Mouse (Mus musculus): ENCODE measurements around the gene Kcna7. TPM values are rescaled to one million over a fixed set of nuclear protein-coding genes. Genes with fewer than 3 reads are reported as not detected.

The Kcna7 gene
- polyA plus RNA-seq, 1 experiment from 2014 or later, result 0.05 TPM

DNA sequence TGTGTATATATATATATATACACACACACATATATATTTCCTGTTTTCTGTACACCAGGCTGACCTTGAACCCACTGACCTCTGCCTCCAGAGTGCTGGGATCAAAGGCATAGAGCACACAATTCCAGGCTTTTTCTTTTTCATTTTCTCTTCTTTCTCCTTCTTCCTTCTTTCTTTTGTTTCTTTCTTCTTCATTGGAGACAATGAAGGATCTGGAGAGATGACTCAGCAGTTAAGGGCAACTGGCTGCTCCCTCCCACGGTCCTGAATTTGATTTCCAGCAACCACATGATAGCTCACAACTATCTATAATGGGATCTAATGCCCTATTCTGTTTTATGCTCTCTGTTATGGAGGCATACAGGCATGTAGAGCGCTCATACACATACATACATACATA lies 8.7 kb upstream of the Kcna7 start:
- no peak for ATAC-seq
- peak overlapping the region; percentile 78 for H3K4me2 ChIP-seq
- H3K9ac ChIP-seq, result no peak overlapping the region

DNA sequence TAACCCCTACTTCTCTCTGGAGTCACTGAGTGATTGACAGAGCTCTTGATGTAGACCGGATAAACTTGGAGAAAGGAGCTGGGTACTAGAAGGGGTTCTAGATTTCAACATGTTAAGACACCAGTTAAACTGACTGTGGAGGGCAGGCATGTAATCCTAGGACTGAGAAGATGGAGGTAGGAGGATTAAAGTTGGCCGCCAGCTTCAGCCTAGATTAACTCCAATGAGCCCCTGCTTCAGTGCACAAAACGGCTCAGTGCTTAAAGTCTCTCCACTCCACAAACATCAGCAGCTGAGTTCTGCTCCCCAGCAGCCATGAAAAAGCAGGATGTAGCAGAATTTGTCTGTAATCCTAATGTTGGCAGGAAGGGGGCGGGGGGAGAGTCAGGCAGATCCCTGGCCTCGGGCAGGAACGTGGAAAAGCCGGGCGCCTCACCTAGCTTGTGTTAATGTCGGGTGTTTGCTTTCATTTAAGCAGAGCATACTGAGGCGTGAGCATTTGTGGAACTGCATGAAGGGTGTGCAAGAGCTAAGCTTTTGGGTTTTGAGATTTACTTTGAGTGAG lies 3.9 kb upstream of the Kcna7 start:
- Histone ChIP-seq H3K36me3 (no peaks in the 10 kb centered on the region), H3K4me2 (no peak overlapping the region), H3K27ac (no peak overlapping the region), H3K4me3 (no peak overlapping the region), H3K9ac (no peak overlapping the region), H3K9me3 (replicated peaks) (no peaks in the 10 kb centered on the region), H3K4me1 (peaks cover 15% of the 10 kb centered on the region), H3K27me3 (replicated peaks) (peaks cover 35% of the 10 kb centered on the region)
- WGBS (ENCODE audit: insufficient replicate concordance), result 68% methylated on average over 10 of the region's 10 CpGs
- ATAC-seq, result no peak

More for the DNA sequence above, 8.7 kb upstream of the Kcna7 start:
- Histone ChIP-seq H3K4me3 (no peak overlapping the region), H3K36me3 (peaks cover 27% of the 10 kb centered on the region), H3K9me3 (replicated peaks) (no peaks in the 10 kb centered on the region), H3K27me3 (replicated peaks) (peaks cover 2% of the 10 kb centered on the region; the same call in 1 of the 2 replicates), H3K27ac (no peak overlapping the region), H3K4me1 (peaks cover 37% of the 10 kb centered on the region)
- WGBS (ENCODE audit: insufficient replicate concordance), result 59% methylated on average over 2 of the region's 2 CpGs

DNA sequence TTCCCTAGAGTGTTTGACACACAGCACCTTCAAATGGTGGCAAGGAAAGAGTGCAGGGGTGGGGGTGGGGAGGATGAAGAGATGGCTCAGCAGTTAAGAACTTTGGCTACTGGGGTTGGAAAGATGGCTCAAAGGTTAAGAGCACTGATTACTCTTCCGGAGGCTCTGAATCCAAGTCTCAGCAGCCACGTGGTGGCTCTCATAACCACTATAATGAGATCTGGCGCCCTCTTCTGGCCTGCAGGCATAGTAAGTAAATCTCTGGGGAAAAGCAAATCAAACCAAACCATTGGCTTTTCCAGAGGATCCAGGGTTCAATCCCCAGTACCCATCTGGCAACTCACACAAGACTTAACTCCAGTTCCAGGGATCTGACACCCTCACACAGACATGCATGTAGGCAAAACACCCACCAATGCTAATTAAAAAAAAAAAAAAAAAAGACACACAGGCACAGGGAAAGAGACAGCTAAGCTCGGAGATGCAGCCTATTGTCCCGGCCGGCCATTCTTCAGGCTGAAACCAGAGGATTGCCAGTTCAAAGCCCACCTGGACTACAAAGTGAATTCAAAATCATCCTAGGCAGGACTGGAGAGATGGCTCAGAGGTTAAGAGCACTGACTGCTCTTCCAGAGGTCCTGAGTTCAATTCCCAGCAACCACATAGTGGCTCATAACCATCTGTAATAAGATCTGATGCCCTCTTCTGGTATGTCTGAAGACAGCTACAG lies 1.8 kb upstream of the Kcna7 start:
- Histone ChIP-seq H3K27ac (no peak overlapping the region), H3K36me3 (no peaks in the 10 kb centered on the region), H3K9ac (no peak overlapping the region), H3K27me3 (replicated peaks) (peaks cover 56% of the 10 kb centered on the region), H3K9me3 (replicated peaks) (no peaks in the 10 kb centered on the region), H3K4me3 (no peak overlapping the region), H3K4me2 (no peak overlapping the region), H3K4me1 (peaks cover 8% of the 10 kb centered on the region; the same call in 1 of the 2 replicates)
- no peak for ATAC-seq
- 40% methylated on average over 6 of the region's 6 CpGs for WGBS (ENCODE audit: insufficient replicate concordance)

DNA sequence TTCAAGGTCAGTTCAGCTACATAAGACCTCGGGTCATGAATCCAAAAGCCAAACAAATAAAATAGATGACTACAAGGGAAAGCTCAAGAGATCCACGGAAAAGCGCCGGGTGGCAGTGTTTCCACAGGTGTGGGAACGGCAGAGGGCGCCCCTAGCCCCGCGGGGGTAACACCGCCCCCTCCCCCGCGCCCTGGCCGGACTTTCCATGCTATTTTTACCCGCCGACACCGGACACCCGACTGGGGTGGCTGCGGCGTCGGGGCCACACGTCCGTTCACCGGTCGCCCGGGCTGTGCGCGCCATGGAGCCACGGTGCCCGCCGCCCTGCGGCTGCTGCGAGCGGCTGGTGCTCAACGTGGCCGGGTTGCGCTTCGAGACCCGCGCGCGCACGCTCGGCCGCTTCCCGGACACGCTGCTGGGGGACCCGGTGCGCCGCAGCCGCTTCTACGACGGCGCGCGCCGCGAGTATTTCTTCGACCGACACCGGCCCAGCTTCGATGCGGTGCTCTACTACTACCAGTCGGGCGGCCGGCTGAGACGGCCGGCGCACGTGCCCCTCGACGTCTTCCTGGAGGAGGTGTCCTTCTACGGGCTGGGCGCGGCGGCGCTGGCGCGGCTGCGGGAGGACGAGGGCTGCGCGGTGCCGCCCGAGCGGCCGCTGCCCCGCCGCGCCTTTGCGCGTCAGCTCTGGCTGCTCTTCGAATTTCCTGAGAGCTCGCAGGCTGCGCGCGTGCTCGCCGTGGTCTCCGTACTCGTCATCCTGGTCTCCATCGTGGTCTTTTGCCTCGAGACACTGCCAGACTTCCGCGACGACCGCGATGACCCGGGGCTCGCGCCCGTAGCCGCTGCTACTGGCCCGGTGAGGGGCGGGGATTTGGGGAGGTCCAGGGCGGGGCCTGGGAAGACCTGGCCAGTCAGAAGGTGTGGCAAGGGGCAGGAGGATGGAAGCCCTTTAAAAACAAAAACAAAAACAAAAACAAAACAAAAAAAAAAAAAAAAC lies 1.0 kb downstream of the Kcna7 start:
- Histone ChIP-seq H3K4me1 (peaks cover 8% of the 10 kb centered on the region; the same call in 1 of the 2 replicates), H3K27ac (no peak overlapping the region)
- WGBS (ENCODE audit: insufficient replicate concordance), result 2% methylated on average over 114 of the region's 114 CpGs

DNA sequence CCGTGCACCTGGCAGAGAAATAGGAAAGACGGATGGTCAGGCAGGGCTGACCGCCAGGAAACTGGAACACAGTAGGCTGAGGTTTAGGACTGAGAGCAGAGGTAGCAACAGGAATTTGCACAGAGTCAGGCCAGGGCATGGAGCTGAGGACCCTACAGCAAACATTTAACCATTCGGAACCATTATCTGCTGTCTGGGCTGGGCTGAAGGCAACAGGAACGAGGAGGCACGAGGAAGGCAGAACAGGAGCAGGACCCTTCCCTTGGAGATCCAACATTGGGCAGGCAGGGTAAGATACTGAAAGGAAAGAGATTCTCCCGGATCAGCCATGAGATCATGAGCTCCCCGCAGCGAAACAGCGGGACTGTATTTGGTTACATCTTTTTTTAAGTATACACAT lies 2.4 kb downstream of the Kcna7 start:
- H3K4me3 ChIP-seq, result no peak overlapping the region
- H3K9me3 ChIP-seq (replicated peaks), result no peaks in the 10 kb centered on the region
- no peaks in the 10 kb centered on the region for H3K36me3 ChIP-seq
- no peak overlapping the region for H3K27ac ChIP-seq
- no peak overlapping the region for H3K4me2 ChIP-seq
- ATAC-seq, result no peak
- no peak overlapping the region for H3K9ac ChIP-seq
- 66% methylated on average over 10 of the region's 10 CpGs for whole genome bisulfite sequencing (ENCODE audit: insufficient replicate concordance)
- H3K4me1 ChIP-seq, result peaks cover 8% of the 10 kb centered on the region; the same call in 1 of the 2 replicates
- peaks cover 88% of the 10 kb centered on the region for H3K27me3 ChIP-seq (replicated peaks)

More for the DNA sequence above, 1.0 kb downstream of the Kcna7 start:
- Histone ChIP-seq H3K36me3 (no peaks in the 10 kb centered on the region), H3K9me3 (replicated peaks) (no peaks in the 10 kb centered on the region), H3K4me2 (peak overlapping the region; percentile 63), H3K27me3 (replicated peaks) (peaks cover 84% of the 10 kb centered on the region), H3K4me3 (peak overlapping the region; percentile 41), H3K9ac (no peak overlapping the region)
- no peak for ATAC-seq

DNA sequence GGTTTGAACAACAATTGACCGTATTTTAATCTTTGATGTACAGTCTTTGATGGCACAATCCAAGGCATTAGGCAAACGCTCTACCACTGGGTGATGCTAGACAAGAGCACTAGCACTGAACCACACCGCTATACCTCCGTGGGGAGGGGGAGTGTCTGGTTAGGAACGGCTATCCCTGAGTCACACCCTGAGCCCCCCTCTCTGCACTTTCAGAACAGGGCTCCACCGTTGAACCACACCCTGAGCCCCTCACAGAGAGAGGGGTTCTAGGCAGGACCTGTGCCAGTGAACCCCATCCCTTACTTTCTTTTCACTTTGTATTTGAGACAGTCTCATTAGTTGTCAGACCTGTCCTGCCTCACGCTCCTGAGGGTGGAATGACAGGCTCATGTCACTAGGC lies 2.9 kb downstream of the Kcna7 start:
- no peak for ATAC-seq
- Histone ChIP-seq H3K4me2 (no peak overlapping the region), H3K4me3 (no peak overlapping the region), H3K4me1 (peaks cover 11% of the 10 kb centered on the region), H3K27me3 (replicated peaks) (peaks cover 88% of the 10 kb centered on the region), H3K9ac (no peak overlapping the region), H3K9me3 (replicated peaks) (no peaks in the 10 kb centered on the region), H3K27ac (no peak overlapping the region), H3K36me3 (no peaks in the 10 kb centered on the region)
- 59% methylated on average over 7 of the region's 7 CpGs for WGBS (ENCODE audit: insufficient replicate concordance)

DNA sequence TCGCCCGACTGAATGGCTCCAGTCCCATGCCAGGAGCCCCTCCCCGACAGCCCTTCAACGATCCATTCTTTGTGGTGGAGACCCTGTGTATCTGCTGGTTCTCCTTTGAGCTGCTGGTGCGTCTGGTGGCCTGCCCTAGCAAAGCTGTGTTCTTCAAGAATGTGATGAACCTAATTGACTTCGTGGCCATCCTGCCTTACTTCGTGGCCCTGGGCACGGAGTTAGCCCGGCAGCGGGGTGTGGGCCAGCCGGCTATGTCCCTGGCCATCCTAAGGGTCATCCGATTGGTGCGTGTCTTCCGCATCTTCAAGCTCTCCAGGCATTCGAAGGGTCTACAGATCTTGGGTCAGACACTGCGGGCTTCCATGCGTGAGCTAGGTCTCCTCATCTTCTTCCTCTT lies 3.5 kb downstream of the Kcna7 start:
- Histone ChIP-seq H3K27ac (no peak overlapping the region), H3K4me2 (no peak overlapping the region), H3K4me1 (peaks cover 17% of the 10 kb centered on the region), H3K9me3 (replicated peaks) (no peaks in the 10 kb centered on the region), H3K27me3 (replicated peaks) (peaks cover 93% of the 10 kb centered on the region), H3K4me3 (no peak overlapping the region), H3K9ac (no peak overlapping the region), H3K36me3 (no peaks in the 10 kb centered on the region)
- no peak for ATAC-seq
- WGBS (ENCODE audit: insufficient replicate concordance), result 74% methylated on average over 17 of the region's 17 CpGs

DNA sequence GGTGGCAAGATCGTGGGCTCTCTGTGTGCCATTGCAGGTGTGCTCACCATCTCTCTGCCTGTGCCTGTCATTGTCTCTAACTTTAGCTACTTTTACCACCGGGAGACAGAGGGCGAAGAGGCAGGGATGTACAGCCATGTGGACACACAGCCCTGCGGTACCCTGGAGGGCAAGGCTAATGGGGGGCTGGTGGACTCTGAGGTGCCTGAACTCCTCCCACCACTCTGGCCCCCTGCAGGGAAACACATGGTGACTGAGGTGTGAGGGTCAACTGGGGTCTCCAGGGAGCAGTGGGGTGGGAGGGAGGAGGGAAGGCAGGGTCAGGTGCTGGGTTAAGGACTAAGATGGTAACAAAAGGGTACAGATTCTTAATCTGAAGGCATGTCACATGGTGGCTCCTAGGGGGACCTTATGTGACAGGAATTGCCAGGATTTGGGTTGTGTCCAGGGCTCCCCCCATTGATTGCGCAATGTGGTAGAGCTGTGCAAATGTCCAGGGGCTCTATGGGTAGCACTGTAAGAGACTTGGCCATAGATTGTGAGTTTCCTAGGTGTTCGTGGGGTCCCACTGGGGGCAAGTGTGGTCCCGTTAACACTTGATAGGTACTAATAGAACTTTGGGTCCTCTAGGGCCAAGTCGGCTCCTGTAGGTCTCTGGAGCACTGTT lies 4.2 kb downstream of the Kcna7 start:
- Histone ChIP-seq H3K27me3 (replicated peaks) (peaks cover 100% of the 10 kb centered on the region), H3K9ac (no peak overlapping the region), H3K4me2 (no peak overlapping the region), H3K4me3 (no peak overlapping the region), H3K4me1 (peaks cover 23% of the 10 kb centered on the region), H3K27ac (no peak overlapping the region), H3K9me3 (replicated peaks) (no peaks in the 10 kb centered on the region), H3K36me3 (no peaks in the 10 kb centered on the region)
- WGBS (ENCODE audit: insufficient replicate concordance), result 67% methylated on average over 8 of the region's 8 CpGs
- no peak for ATAC-seq

DNA sequence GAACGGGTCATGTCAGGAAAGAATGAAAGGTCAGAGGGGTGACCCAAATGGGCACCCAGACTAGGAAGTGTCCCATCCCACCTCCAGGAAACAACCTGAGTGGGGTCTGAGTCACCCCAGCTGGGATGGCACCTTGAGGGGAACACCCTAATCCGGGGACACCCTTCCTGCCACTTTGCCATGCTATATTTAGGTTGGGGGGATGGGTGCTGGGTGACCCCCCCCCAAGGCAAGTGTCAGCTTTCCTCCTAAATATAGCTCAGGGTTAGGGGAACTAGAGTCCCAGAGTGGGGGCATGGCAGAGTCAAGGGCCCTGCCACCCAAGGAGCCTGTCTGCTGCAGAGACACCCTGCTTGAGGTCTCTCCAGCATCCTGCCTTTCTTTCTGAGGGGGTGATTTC lies 7.0 kb downstream of the Kcna7 start:
- peaks cover 100% of the 10 kb centered on the region for H3K27me3 ChIP-seq (replicated peaks)
- H3K4me1 ChIP-seq, result peaks cover 28% of the 10 kb centered on the region
- H3K36me3 ChIP-seq, result no peaks in the 10 kb centered on the region
- 66% methylated on average over 2 of the region's 2 CpGs for WGBS (ENCODE audit: insufficient replicate concordance)
- no peak overlapping the region for H3K9ac ChIP-seq
- H3K4me3 ChIP-seq, result no peak overlapping the region
- H3K27ac ChIP-seq, result no peak overlapping the region
- ATAC-seq, result no peak
- H3K9me3 ChIP-seq (replicated peaks), result no peaks in the 10 kb centered on the region
- H3K4me2 ChIP-seq, result no peak overlapping the region

DNA sequence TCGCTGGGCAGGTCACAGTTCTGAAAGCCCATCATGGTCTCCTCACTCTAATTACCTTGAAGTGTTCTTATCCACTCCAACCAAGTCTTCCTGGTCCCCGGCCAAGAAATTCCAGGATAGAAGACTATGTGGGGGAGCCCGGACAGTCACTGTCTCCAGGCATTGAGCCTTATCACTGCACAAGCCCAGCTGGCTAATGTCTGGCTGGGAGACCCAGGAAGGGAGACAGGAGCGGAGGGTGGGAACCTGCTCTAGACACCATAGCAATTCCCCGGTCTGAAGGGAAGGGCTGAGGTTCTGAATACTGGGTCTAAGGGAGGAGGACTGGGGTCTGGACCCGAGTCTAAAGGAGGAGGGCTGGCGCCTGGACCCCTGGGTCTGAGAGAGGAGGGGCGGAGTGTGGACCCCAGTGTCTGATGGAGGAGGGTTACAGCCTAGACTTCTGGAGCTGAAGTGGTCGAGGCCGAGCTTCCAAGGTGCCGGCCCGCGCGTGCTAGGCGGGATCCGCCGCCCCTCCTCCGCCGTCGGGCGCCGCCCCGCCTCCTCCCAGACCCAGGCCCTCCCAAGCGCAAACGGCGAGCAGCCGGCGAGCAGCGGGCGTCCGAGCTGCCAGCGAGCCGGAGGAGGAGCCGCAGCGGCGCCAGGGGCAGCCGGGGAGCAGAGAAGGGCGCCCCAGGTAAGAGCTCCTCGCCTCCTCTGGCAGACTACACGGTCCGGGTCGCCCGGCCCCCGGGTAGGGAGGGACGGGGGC lies 7.8 kb downstream of the Kcna7 start, which contains the start of gene Ntf5:
Gene Ntf5, plus strand, starts transcription at position 583 of the 751 bp plus-strand sequence.
- Histone ChIP-seq H3K27ac (peak within 1 kb of the TSS; percentile 58), H3K27me3 (replicated peaks) (peaks cover 100% of the 10 kb centered on the region), H3K9me3 (replicated peaks) (no peaks in the 10 kb centered on the region), H3K4me1 (peaks cover 28% of the 10 kb centered on the region), H3K4me2 (peak within 1 kb of the TSS; percentile 75), H3K4me3 (peak within 1 kb of the TSS; percentile 55), H3K9ac (peak within 1 kb of the TSS; percentile 53), H3K36me3 (no peaks in the 10 kb centered on the region)
- 3% methylated on average over 45 of the region's 45 CpGs for WGBS (ENCODE audit: insufficient replicate concordance)
- no peak for ATAC-seq
